Mouse (Mus musculus): ENCODE measurements at regions not wholly inside any gene's neighbourhood (a gene's known extent, or its start where the extent isn't known, plus 50 kb on each side); places are given as distances from the start of the nearest gene placed in this dataset.
A peak's percentile ranks its signal among the peaks of the same experiment; 100 is the strongest.
"Not testable (repeated sequence)": the region's sequence is repeated elsewhere in the genome, so short reads cannot be mapped to it uniquely, and the experiment has no call there.

DNA sequence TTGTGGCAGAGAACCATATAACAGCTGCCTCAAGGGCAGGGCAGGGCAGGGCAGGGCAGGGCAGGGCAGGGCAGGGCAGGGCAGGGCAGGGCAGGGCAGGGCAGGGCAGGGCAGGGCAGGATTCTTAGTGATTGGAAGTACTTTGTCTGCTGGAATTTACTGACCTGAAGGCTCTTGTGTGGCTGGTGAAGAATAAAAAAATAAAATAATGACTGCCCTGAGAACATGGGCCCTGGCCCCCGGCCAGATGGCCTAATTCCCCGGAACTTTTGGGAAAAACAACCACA, 169.3 kb downstream of the Qk start:
- not testable (repeated sequence) for DNase-seq (ENCODE audit: low spot score)

- no peak for DNase-seq (ENCODE audit: low spot score)
Measured at GRCm38 (mm10) chr17:10149682-10150402, 169.8 kb downstream of the Qk start.

- DNase-seq (ENCODE audit: low spot score) = no peak
Measured at GRCm38 (mm10) chr17:10147106-10147505, 172.5 kb downstream of the Qk start.

DNA sequence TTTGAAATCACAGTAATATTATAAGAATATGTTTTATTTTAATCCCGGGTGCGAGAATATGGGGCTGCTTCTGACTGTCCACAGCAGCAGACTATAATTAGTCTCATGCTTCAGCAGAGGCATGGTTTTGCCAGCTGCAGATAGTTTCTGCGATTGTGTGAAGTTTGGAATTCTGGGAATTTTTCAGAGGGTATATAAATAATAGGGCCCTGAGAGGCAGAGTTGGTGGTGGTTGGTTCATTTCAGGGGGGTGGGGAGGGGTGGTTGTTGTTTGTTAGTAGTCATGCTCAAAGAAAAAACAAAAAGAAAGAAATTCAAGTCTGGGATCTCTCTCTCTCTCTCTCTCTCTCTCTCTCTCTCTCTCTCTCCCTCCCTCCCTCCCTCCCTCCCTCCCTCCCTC, 173.1 kb downstream of the Qk start:
- DNase-seq (ENCODE audit: low spot score) = no peak

DNA sequence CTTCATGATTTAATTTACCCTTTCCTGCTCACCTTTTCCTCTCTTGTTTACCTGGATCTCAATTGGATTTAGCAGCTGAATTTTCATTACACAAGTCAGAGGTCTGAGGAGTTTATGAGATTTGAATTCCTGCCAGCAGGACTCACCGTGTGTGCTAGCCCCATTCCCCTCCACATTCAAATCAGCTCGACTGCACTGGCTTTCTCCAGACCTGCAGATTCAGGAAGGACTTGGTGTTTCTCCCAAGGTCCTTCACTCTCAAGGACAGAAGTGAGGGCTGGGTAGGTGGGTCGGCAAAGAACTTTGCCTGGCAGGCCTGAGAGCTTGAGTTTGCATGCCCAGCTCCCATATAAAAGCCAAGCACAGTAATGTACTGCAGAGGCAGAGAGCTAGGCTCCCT, 180.8 kb downstream of the Qk start:
- DNase-seq (ENCODE audit: low spot score) = no peak

- DNase-seq (ENCODE audit: low spot score) = no peak
Measured at GRCm38 (mm10) chr17:10138374-10138773, 181.3 kb downstream of the Qk start.

DNA sequence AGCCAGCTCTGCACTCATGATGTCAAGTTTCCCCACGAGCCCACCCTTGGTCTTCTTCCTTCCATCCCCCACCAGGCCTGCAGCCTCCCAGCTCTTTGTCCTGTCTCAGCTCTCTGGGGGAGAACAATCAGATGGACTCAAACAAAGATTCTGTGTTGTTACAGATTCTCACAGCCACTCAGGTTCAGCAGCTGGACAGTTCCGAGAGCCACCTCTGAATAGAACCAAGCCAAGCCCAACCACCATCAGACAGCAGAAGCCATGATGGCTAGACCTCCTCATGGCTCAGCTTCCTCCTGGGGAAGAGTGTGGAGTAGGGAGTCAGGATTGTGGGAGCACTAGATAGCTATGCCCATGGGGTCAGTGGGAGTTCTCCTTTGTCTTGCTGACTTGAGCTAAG, 184.5 kb downstream of the Qk start:
- peak; percentile 19 for DNase-seq (ENCODE audit: low spot score)

DNA sequence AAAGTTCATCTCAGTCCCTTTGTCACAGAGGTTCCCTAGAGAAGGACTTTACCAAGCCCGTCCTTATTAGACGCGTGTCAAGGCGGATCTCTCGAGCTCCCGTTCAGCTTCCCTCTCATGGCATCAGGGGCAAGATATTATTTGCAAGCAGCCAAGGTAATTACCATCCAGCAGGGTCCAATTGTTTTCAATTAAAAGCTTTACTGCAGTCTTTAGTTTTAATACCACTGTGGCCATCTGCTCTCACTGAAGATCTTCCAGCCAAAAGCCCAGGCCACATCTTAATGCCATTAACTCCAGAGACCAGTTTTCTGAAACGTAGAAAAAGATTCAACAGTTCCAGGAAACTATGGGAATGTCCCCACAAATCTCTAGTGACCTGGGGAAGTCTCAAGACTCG, 191.1 kb downstream of the Qk start:
- no peak for DNase-seq (ENCODE audit: low spot score)

GRCm38 (mm10) chr17:10122411-10122810, 197.2 kb downstream of the Qk start:
- DNase-seq (ENCODE audit: low spot score) = no peak

DNA sequence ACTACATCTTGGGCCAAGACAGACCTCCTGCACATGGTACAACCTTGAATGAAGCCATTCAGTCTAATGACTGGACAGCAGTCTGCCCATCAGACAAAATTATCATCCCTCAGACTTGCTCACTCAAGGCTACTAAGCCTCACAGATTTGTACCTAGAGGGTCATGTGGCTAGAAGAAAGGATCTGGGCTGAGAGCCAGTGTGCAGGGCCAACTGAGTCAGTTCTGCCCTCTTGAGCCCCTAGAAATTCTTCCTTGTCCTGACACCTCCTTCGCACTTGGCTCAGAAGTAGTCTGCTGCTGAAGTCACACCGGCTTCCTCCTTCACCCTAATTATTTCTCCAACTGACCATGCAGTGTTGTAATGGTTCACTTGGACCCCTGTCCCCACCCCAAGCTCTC, 207.5 kb downstream of the Qk start:
- no peak for DNase-seq (ENCODE audit: low spot score)

- no peak for DNase-seq (ENCODE audit: low spot score)
Measured at GRCm38 (mm10) chr17:10110375-10110675, 209.3 kb downstream of the Qk start.

GRCm38 (mm10) chr17:10109511-10110374, 209.9 kb downstream of the Qk start:
- no peak for DNase-seq (ENCODE audit: low spot score)

DNA sequence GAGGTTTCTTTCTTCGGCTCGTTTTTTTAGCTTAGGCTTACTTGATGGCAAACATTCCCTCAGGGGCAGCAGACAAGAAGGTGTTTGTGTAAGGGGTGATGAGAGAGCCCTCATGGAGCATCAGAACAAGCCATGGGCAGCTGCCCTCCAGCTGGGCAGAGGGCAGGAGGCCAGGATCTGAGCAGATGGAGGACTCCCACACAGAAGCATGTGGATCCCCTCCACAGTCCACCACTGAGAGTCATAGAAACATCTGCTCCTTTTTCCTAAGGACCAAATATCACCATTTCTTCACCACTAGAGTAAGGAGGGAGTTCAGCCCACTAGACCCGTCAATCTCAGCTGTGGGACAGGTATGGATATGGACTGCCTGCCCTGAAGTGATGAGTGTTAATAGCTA, 214.4 kb downstream of the Qk start:
- DNase-seq (ENCODE audit: low spot score) = no peak

DNA sequence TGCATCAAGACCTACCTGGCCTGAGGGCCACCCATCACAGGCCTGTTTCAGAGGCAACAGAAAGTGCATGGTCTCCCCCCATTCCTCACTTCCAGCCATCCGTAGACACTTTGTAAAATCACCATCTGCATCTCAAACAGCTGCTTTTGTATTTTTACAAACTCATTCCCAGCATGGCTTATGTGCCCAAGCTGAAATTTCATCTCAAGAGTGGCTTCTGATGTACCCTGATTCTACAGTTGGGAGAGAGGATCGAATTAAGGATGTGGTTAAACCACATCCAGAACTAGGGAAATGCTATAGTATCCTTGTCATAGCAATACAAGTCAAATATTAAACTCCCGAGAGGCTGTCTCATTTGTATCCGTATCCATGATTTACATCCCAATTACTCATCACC, 221.5 kb downstream of the Qk start:
- no peak for DNase-seq (ENCODE audit: low spot score)

GRCm38 (mm10) chr17:10097691-10098090, 222.0 kb downstream of the Qk start:
- DNase-seq (ENCODE audit: low spot score) = no peak

GRCm38 (mm10) chr17:10095841-10096301, 223.8 kb downstream of the Qk start:
- DNase-seq (ENCODE audit: low spot score) = no peak

DNA sequence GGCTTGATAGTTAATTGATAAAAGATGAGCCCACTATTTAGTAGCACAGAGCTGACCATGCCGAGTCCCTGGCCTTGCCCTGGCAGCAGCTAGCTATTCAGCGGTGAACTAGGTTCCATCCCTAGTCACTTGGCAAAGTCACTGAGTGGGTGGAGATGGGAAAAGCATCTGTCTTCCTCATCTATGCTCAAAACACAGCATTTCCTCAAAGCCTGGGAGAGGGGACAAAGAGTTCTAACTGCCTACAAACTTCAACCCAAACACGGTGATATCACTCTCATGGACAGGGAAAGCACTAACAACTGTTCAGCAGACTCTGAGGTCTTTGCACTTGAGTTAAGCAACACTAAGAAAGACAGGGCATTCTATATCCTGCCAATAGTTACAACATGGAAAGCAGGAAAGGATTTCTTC, 225.5 kb downstream of the Qk start:
- peak; percentile 28 for DNase-seq (ENCODE audit: low spot score)

DNA sequence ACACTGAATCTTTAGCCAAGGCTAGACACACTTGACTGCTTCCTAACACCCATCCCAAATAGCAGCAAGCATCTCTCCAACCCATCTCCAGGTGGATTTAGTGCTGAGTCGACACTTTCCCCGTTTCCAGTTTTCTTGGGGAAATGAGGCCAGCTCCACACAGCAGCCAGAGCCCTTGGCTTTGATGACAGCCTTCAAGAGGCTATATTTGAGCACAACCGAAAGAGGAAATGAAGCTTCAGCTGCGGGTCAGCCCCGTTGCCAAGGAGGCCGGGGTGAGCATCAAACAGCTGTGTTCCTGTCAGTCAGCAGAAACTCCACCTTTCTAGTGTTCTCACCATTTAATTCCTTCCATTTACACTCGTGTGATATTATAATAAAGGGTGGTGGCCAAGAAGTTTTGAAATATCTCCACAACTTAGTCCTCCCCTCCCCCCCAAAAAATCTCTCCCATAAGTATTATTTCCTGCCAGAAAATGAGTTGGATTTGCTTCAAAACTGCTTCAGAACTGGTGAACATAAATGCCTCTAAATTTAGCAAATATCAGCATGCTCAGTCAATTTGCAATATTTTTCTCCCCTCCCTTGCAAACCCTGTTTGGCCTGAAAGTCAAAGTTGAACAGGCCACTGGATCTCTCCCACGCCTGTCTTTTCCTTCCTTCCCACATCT, 226.1 kb downstream of the Qk start:
- DNase-seq (ENCODE audit: low spot score) = no peak

DNA sequence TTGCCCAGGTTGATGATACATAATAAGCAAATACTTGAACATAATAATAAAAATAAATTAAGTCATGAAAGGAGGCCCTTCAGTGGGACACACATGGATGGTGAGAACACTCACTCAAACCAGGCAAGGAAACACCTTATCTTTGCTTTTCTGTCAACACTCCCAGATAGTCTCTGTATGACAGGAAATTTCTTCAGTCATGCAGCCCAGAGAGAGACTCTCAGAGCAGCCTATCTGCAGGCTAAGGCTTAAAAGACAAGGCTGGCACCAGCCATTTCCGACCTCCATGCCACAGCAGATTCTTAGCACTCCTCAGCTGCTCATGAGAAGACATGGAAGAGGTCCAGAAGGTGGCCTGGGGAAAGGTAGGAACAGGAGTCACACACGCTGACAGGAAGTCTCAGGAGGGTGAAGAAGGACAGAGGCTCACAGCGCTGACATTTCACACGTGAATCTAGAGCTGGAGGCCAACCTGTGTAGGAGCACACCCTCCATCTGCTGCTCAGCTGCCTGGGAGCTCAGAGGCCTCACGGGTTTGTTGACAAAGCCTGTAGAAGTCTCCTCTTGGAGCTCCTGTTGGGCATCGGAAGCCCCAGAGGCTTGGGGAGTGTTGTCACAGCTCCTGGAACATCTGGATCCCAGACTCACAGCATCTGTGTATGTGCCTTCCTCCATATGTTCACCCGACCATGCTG, 232.3 kb downstream of the Qk start:
- DNase-seq (ENCODE audit: low spot score) = no peak

DNA sequence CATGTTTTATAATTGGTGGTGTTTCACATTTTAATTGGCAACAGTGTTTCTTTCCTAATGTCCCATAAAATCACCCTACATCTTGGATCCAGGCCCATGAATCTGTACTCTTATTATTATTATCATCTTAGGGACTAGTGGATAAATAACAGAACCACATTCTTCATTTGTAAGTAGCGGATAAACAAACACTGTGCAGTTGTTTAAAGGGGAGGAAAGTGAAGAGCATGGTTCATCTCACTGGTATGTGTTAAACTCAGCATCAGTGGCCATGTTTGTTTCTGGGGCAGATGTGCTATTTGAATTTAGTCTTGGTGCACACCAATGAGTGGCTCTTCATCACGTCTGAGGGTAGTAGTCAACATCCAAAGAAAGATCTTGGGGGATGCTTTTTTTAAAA, 233.1 kb downstream of the Qk start:
- no peak for DNase-seq (ENCODE audit: low spot score)

DNA sequence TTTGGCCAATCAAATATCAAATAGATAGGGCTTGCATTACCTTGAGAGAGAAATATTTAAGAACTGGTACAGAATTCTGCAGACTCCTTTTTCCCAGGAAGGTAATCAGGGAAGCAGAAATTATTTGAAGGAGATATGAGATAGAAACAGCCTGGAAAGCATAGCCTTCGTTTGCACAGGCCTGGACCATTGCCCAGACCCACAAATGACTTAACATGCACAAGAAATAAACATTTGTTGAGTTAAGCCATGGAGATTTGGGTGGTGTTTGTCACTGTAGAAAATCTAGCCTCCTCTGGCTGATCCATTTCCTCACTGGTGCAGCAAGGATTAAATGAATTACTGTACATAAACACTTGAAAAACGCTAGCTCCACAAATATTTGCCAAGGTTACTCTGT, 233.5 kb downstream of the Qk start:
- no peak for DNase-seq (ENCODE audit: low spot score)

GRCm38 (mm10) chr17:10081721-10082120, 237.9 kb downstream of the Qk start:
- no peak for DNase-seq (ENCODE audit: low spot score)

Measured in ovary, postnatal 14 days (tissue).